Mouse (Mus musculus) CD4-positive naive resting alpha-beta T cell, adult 76 days (primary cell): ENCODE measurements around the gene Gpr19. TPM values are rescaled to one million over a fixed set of nuclear protein-coding genes. Genes with fewer than 3 reads are reported as not detected.

Source experiments
- total RNA-seq: library from RNA; stranded (reverse); gene quantifications from one replicate; pipeline ENCODE4 v1.2.4, GENCODE M21; 2023

Gpr19 gene
- 17.3 TPM for total RNA-seq

DNA sequence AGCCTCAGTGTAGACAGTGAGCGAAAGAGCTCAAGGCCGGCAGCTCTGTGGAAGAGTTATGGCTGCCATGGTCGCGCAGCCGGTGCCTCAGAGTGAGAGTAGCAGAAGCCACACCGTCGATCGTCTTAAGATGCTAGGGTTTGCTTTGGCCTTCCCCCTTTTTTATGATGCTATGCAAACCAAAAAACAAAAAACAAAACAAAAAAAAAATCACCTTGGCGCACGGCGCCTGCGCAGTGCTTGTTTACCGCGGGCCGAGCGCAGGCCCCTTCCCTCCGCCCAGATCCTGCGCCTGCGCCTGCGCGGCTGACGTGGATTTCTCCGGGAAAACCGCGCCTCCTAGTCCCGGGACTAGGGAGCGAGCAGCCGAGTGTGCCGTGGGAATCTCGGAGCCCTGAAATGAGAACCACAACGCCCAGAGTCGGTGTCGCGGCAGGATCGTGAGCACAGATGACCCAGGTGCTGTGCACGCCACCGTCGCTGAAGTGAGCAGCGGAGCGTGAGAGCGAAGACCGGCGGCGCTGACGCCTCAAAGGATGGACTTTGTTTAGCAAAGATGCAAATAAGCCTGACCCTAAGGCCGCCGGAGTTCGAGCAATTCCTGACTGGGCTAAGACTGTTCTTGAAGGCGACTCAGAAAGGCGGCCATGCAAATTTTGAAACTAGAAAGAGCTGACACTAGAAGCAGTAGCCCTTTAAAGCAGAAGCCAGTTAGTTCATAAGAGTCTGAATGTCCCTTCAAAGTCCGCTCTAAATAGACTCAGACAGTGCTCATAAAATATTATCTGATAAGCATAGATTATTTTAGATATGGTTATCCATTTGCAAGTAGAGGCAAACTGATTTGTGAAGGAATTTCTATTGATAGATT, at the start of gene Gpr19:
Gene Gpr19, minus strand, starts transcription at position 484 of the 871 bp plus-strand sequence.

DNA sequence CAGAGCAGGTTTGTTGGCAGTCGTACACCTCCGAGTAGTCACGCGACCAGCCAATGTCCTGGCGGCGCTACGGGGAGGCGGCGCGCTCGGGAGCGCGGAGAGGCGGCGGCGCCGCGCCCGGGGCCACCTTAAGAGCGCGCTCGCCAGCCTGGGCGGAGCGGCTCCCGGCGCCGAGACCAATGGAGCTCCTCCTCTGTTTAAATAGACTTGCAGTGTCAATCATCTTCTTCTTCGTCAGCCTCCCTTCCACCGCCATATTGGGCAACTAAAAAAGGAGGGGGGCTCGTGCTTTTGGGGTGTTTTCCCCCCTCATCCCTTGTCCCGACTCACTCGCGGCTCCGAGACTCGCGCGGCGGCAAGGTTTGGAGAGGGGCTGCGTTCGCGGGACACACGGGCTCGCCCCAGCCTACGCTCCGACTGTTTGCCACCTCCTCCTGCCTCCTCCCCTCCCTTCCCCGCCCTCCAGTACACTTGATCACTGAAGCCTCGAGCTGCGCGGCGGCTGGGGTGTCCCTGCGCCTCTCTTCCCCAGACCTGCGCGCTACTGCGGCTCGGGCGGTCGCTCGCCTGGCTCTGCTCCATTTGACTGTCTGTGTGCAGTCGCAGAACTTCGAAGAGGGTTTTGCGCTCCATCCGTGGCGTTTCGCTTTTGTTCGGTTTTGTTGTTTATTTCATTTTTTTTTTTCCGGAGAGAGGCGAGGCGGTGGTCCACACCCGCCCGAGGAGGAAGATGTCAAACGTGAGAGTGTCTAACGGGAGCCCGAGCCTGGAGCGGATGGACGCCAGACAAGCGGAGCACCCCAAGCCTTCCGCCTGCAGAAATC, 22.0 kb upstream of the Gpr19 start, which contains the start of gene Cdkn1b:
Gene Cdkn1b, plus strand, starts transcription at position 212 of the 824 bp plus-strand sequence.

DNA sequence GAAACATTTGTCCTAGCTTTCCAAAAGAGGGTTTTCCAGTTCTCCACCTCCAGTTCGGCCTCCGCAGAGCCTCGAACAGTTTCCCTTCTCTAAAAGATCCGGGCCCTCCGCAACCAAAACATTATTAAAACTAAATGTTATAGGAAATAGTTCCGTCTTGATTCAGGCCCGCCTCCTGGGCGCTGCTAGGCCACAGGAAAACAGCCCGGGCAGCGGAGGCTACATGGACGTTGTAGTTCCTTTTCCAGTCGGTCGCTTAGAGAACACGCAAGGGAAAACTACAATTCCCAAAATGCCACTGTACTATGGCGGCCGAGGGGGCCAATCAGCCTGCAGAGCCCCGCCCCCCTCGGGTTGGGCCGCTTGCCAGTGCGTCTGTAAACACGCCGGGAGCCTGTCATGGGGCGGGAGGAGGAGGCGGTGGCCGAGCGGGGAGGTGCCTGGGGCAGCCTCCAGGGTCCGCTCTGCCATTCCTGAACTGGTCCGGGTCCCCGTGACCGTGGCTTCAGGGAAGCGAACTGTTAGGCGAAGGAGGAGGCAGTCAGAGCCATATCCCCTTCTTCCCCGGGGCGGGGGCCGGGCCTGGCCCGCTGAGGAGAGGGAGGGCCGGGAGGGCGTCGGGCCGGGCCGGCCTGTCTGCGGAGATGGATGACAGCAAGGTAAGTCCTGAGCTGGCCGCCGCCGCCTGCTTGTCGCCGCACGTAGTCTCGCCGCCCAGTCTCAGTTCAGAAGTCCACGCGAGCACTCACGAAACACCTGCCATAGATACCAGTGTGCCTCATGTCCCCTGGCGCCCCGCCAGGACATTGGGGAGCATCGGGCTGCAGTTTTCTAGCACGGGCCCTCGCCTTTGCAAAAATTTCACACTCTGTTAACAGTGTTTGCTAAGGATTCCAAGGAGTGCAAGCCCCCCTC, 68.3 kb downstream of the Gpr19 start, which contains the start of gene Crebl2:
Gene Crebl2, plus strand, starts transcription at position 369 of the 915 bp plus-strand sequence.

Other genes with a start within 250 kb of the Gpr19 start
- gene Dusp16, start 106.0 kb downstream of the Gpr19 start, total RNA-seq, result 13.2 TPM
- 15.5 TPM for gene Crebl2, start 68.4 kb downstream of the Gpr19 start, total RNA-seq
- gene Cdkn1b, start 21.8 kb upstream of the Gpr19 start, total RNA-seq, result 260 TPM
- gene Apold1, start 83.1 kb upstream of the Gpr19 start, total RNA-seq, result 0.21 TPM
- 156 TPM for gene Ddx47, start 113.0 kb upstream of the Gpr19 start, total RNA-seq
- gene Gprc5a, start 167.1 kb upstream of the Gpr19 start, total RNA-seq, result 1.9 TPM
- gene Gprc5d, start 219.7 kb upstream of the Gpr19 start, total RNA-seq, result not detected